In the genomic region with DNA sequence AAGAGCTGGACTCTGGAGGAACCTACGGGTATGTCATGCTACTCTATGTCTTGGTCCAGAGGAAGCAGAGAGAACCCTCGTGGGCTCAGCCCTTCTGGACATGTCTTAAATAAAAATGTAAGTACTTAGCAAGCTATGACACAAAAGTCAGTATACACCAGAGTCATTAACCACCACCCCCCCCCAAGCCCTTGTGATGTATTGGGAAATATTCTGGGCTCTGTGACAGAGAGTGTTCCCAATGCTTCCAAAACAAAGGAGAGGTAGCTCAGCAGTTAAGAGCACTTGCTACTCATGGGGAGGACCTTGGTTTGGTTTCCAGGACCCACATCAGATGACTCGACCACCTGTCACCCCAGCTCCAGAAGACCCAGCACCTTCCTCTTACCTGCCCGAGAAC, we compare ENCODE assay signal across 27 mouse cellular contexts.
DNase-seq lines count a peak whose midpoint lies in the region; ATAC-seq and TF ChIP-seq lines count a peak whose summit lies in the region.
"Had no signal": no experiment of that assay in that cellular context is flagged by ENCODE, and none has a peak within 500 bp of the region (broad histone marks: within the 10 kb centered on the region; RNA-seq: fewer than 3 reads in every experiment).

No protein-coding gene starts in this region.

- no peak overlapping the region for H3K27ac ChIP-seq in lung, postnatal 0 days (ENCODE audit: low read length)
- peak overlapping the region; percentile 87 for H3K27ac ChIP-seq in brown adipose tissue, adult 24 weeks (replicated peaks; ENCODE audit: low read depth, low read length)
- H3K27ac ChIP-seq: forebrain, embryonic 12.5 days; hindbrain, embryonic 13.5 days; limb, embryonic 12.5 days; liver, embryonic 12.5 days; macrophage had no signal

- TF ChIP-seq POLR2A in lung, adult 2 months (IDR thresholded peaks at IDR 0.05; ENCODE audit: borderline replicate concordance, extremely low read depth, low read depth, low read length), result no peak

- 63% methylated on average over 4 of the region's 4 CpGs for WGBS in lung, postnatal 0 days
- whole genome bisulfite sequencing in lung, adult 2 months, result 60% methylated on average over 4 of the region's 4 CpGs

- no peak overlapping the region for H3K4me3 ChIP-seq in lung, postnatal 0 days (ENCODE audit: low read depth, low read length)
- H3K4me3 ChIP-seq in lung, adult 2 months (replicated peaks; ENCODE audit: extremely low read depth, low read depth, low read length), result no peak overlapping the region
- H3K4me3 ChIP-seq in brown adipose tissue, adult 24 weeks (ENCODE audit: insufficient read depth, low read depth, low read length), result no peak overlapping the region
- H3K4me3 ChIP-seq: erythroblast, embryonic 14.5 days; forebrain, embryonic 12.5 days; hindbrain, embryonic 13.5 days; limb, embryonic 12.5 days; liver, embryonic 12.5 days had no signal

- no peak overlapping the region for H3K4me2 ChIP-seq in lung, postnatal 0 days (replicated peaks; ENCODE audit: low read depth, low read length)
- H3K4me2 ChIP-seq: forebrain, embryonic 12.5 days; heart, embryonic 11.5 days; hindbrain, embryonic 13.5 days; limb, embryonic 12.5 days; liver, embryonic 12.5 days had no signal

- H3K36me3 ChIP-seq in lung, postnatal 0 days (ENCODE audit: insufficient read depth, low read length), result no peaks in the 10 kb centered on the region
- H3K36me3 ChIP-seq: forebrain, embryonic 12.5 days; hindbrain, embryonic 13.5 days; limb, embryonic 12.5 days; liver, embryonic 12.5 days had no signal

- ATAC-seq in lung, postnatal 0 days, result peak; percentile 57
- no peak for ATAC-seq in megakaryocyte, adult 5-6 weeks (ENCODE audit: poor library complexity, severe bottlenecking)
- ATAC-seq: forebrain, postnatal 0 days; intestine, embryonic 16.5 days; liver, embryonic 12.5 days; liver, postnatal 0 days; midbrain, embryonic 16.5 days had no signal

- no peaks in the 10 kb centered on the region for H3K9me3 ChIP-seq in lung, postnatal 0 days (ENCODE audit: low read length)
- H3K9me3 ChIP-seq: forebrain, embryonic 12.5 days; hindbrain, embryonic 13.5 days; limb, embryonic 12.5 days; liver, embryonic 12.5 days had no signal

- H3K4me1 ChIP-seq in lung, postnatal 0 days (ENCODE audit: insufficient read depth, low read depth, low read length), result no peaks in the 10 kb centered on the region
- H3K4me1 ChIP-seq in lung, adult 2 months (ENCODE audit: control insufficient read depth, insufficient read depth, low read length), result no peaks in the 10 kb centered on the region
- peaks cover 6% of the 10 kb centered on the region; the same call in 1 of the 2 replicates for H3K4me1 ChIP-seq in brown adipose tissue, adult 24 weeks (ENCODE audit: control insufficient read depth, insufficient read depth, insufficient read length, low read length)
- H3K4me1 ChIP-seq: forebrain, embryonic 12.5 days; hindbrain, embryonic 13.5 days; limb, embryonic 12.5 days; liver, embryonic 12.5 days had no signal

- no peak for TF ChIP-seq CTCF in lung, postnatal 0 days (IDR thresholded peaks at IDR 0.05)
- no peak for TF ChIP-seq CTCF in lung, adult 2 months (IDR thresholded peaks at IDR 0.05; ENCODE audit: insufficient read depth, low read length)

- DNase-seq in adrenal gland, postnatal 14 days, result peak; percentile 11
- no peak for DNase-seq in adrenal gland, postnatal 4 days (ENCODE audit: low spot score in 2 of 2)
- peak; percentile 54 for DNase-seq in lung, postnatal 0 days (ENCODE audit: low spot score)
- DNase-seq in lung, adult 2 months, result no peak
- peak; percentile 11 for DNase-seq in skeletal muscle tissue, adult 2 months (ENCODE audit: low read depth, low spot score)
- DNase-seq: adrenal gland, postnatal 25 days; cerebellum, adult 2 months; cerebellum, postnatal 14 days; gastrocnemius, postnatal 14 days; heart, adult 11 months; heart, postnatal 4 days; kidney, adult 8-10 months; kidney, postnatal 14 days; layer of hippocampus, adult 9-11 months; liver, postnatal 0 days had no signal

- no peak overlapping the region for H3K9ac ChIP-seq in lung, postnatal 0 days (replicated peaks; ENCODE audit: low read depth)
- H3K9ac ChIP-seq: forebrain, embryonic 12.5 days; forebrain, postnatal 0 days; hindbrain, embryonic 13.5 days; limb, embryonic 12.5 days; liver, embryonic 12.5 days; liver, postnatal 0 days had no signal

- TF ChIP-seq EP300 in lung, postnatal 0 days (IDR thresholded peaks at IDR 0.05), result no peak

- no peaks in the 10 kb centered on the region for H3K27me3 ChIP-seq in lung, postnatal 0 days (replicated peaks; ENCODE audit: insufficient read depth, low read length)
- H3K27me3 ChIP-seq: forebrain, embryonic 12.5 days; hindbrain, embryonic 13.5 days; limb, embryonic 12.5 days; liver, embryonic 12.5 days had no signal

Comparison
In these comparisons a context has a peak if more than half of its experiments do, and no peak if none do; other contexts are left out.
1. DNase-seq: peak in adrenal gland, postnatal 14 days (single experiment), lung, postnatal 0 days (single experiment) and skeletal muscle tissue, adult 2 months (single experiment); none in adrenal gland, postnatal 4 days (0 of 2) and lung, adult 2 months (single experiment).